Mouse (Mus musculus): ENCODE measurements around the gene Mlst8.

The Mlst8 gene

GRCm38 (mm10) chr17:24489265-24490030 is 10.6 kb upstream of the Mlst8 start:
- DNase-seq (ENCODE audit: low read depth) = no peak

GRCm38 (mm10) chr17:24488662-24489264 is 9.9 kb upstream of the Mlst8 start:
- no peak for DNase-seq (ENCODE audit: low read depth)

GRCm38 (mm10) chr17:24488186-24488661 is 9.3 kb upstream of the Mlst8 start, which contains the start of gene Caskin1:
Gene Caskin1 (plus strand): TSS chr17:24488601.
- no peak for DNase-seq (ENCODE audit: low read depth)

GRCm38 (mm10) chr17:24485090-24485860 is 6.4 kb upstream of the Mlst8 start:
- no peak for DNase-seq (ENCODE audit: low read depth)

GRCm38 (mm10) chr17:24483495-24483894 is 4.6 kb upstream of the Mlst8 start:
- DNase-seq (ENCODE audit: low read depth) = no peak

- DNase-seq (ENCODE audit: low read depth) = no peak
Measured at GRCm38 (mm10) chr17:24481027-24481815, 2.3 kb upstream of the Mlst8 start.

GRCm38 (mm10) chr17:24480201-24480826 is 1.4 kb upstream of the Mlst8 start:
- no peak for DNase-seq (ENCODE audit: low read depth)

- no peak for DNase-seq (ENCODE audit: low read depth)
Measured at GRCm38 (mm10) chr17:24479431-24479830, 553 bp upstream of the Mlst8 start.

- DNase-seq (ENCODE audit: low read depth) = no peak
Measured at GRCm38 (mm10) chr17:24477985-24478600, 785 bp downstream of the Mlst8 start.

GRCm38 (mm10) chr17:24477053-24477984 is 1.6 kb downstream of the Mlst8 start:
- no peak for DNase-seq (ENCODE audit: low read depth)

- DNase-seq (ENCODE audit: low read depth) = no peak
Measured at GRCm38 (mm10) chr17:24476022-24476776, 2.7 kb downstream of the Mlst8 start.

GRCm38 (mm10) chr17:24475586-24475985 is 3.3 kb downstream of the Mlst8 start:
- no peak for DNase-seq (ENCODE audit: low read depth)

GRCm38 (mm10) chr17:24474557-24474956 is 4.3 kb downstream of the Mlst8 start:
- DNase-seq (ENCODE audit: low read depth) = no peak

GRCm38 (mm10) chr17:24473612-24474275 is 5.1 kb downstream of the Mlst8 start, which contains the start of gene Bricd5:
Gene Bricd5 (plus strand): TSS chr17:24473884.
- no peak for DNase-seq (ENCODE audit: low read depth)

- no peak for DNase-seq (ENCODE audit: low read depth)
Measured at GRCm38 (mm10) chr17:24472512-24472911, 6.4 kb downstream of the Mlst8 start.

- DNase-seq (ENCODE audit: low read depth) = no peak
Measured at GRCm38 (mm10) chr17:24470701-24471527, 8.0 kb downstream of the Mlst8 start.

GRCm38 (mm10) chr17:24469910-24470602 is 8.8 kb downstream of the Mlst8 start, which contains the start of the genes E4f1 and Pgp:
Gene E4f1 (minus strand): TSS chr17:24470313.
Gene Pgp (plus strand): TSS chr17:24470392.
- DNase-seq (ENCODE audit: low read depth) = peak; percentile 96

Data from fibroblast of lung, adult 2 months (primary cell).